Mouse (Mus musculus) heart, embryonic 10.5 days (tissue): ENCODE results near the gene Ltb. TPM values are rescaled to one million over a fixed set of nuclear protein-coding genes. Genes with fewer than 3 reads are reported as not detected.

Experiments used
- DNase-seq: peaks from one replicate; pipeline ENCODE4 v3.0.0-alpha.2; 2017; ENCODE audit warnings: low spot score
- H3K27ac ChIP-seq: fragments of 300-500 bp; sonication (generic); 2 replicates; pipeline ENCODE4 v1.5.1; 2016; ENCODE audit warnings: mild to moderate bottlenecking
- H3K27me3 ChIP-seq: fragments of 300-500 bp; sonication (generic); 2 replicates; pipeline ENCODE4 v1.6.1; 2016; ENCODE audit warnings: mild to moderate bottlenecking; ENCODE audit not compliant: poor library complexity, insufficient read depth, severe bottlenecking
- H3K36me3 ChIP-seq: fragments of 300-500 bp; sonication (generic); 2 replicates; pipeline ENCODE4 v1.6.1; 2016; ENCODE audit warnings: mild to moderate bottlenecking, moderate library complexity
- H3K4me1 ChIP-seq: fragments of 300-500 bp; sonication (generic); 2 replicates; pipeline ENCODE4 v1.6.1; 2016; ENCODE audit warnings: mild to moderate bottlenecking
- H3K4me3 ChIP-seq: fragments of 300-500 bp; sonication (generic); 2 replicates; pipeline ENCODE4 v1.5.1; 2016; ENCODE audit warnings: mild to moderate bottlenecking, moderate library complexity
- H3K9me3 ChIP-seq: fragments of 300-500 bp; sonication (generic); 2 replicates; pipeline ENCODE4 v1.6.1; 2016; ENCODE audit warnings: mild to moderate bottlenecking, moderate library complexity
- WGBS: fragments of 180-500 bp; shearing (Covaris S2); methylation state at CpG from one replicate; pipeline ENCODE4 v1.1.7; 2016; 5-methylcytosine and 5-hydroxymethylcytosine counted together
- polyA plus RNA-seq: library from polyadenylated mRNA; unstranded; fragments of >200 nt; fragmentation: Nextera tagmentation; extraction: Ambion mirVana; gene quantifications from 2 replicates; pipeline ENCODE4 v1.2.1, GENCODE M21; 2016

Gene Ltb
- polyA plus RNA-seq, 1 experiment from 2014 or later, result 0.15 TPM

GRCm38 (mm10) chr17:35201787-35202186, 7.5 kb downstream of the Ltb start, which contains the start of gene Tnf:
Gene Tnf, minus strand, starts transcription at chr17:35202007.
- no peaks in the 10 kb centered on the region for H3K36me3 ChIP-seq
- peak within 1 kb of the TSS; percentile 16; the same call in 1 of the 2 replicates for H3K4me3 ChIP-seq
- no peak within 1 kb of the TSS for H3K27ac ChIP-seq
- WGBS, result 34% methylated on average over 13 of the region's 13 CpGs
- H3K9me3 ChIP-seq, result no peaks in the 10 kb centered on the region
- peaks cover 14% of the 10 kb centered on the region for H3K4me1 ChIP-seq
- peaks cover 84% of the 10 kb centered on the region for H3K27me3 ChIP-seq
- no peak for DNase-seq

DNA sequence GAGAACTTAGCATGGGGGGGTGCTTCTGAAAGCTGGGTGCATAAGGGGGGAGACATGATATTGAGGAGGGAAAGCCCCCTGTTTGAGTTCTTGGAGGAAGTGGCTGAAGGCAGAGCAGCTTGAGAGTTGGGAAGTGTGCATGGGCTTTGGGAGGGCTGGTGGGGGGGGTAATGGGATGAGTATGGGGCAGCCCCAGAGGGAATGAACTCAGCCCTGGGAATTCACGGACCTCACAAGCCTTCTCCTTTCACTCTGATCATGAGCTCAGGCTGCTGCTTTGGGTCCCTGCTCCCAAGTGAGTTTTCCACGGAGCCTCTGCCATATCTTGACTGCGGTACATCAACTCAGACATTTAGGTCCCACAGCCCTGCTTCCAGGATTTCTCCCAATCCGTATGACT, 8.2 kb downstream of the Ltb start:
- Histone ChIP-seq H3K9me3 (no peaks in the 10 kb centered on the region), H3K36me3 (no peaks in the 10 kb centered on the region), H3K27ac (no peak overlapping the region), H3K4me1 (peaks cover 14% of the 10 kb centered on the region), H3K27me3 (peaks cover 78% of the 10 kb centered on the region), H3K4me3 (no peak overlapping the region)
- 72% methylated on average over 4 of the region's 4 CpGs for WGBS
- DNase-seq, result no peak

DNA sequence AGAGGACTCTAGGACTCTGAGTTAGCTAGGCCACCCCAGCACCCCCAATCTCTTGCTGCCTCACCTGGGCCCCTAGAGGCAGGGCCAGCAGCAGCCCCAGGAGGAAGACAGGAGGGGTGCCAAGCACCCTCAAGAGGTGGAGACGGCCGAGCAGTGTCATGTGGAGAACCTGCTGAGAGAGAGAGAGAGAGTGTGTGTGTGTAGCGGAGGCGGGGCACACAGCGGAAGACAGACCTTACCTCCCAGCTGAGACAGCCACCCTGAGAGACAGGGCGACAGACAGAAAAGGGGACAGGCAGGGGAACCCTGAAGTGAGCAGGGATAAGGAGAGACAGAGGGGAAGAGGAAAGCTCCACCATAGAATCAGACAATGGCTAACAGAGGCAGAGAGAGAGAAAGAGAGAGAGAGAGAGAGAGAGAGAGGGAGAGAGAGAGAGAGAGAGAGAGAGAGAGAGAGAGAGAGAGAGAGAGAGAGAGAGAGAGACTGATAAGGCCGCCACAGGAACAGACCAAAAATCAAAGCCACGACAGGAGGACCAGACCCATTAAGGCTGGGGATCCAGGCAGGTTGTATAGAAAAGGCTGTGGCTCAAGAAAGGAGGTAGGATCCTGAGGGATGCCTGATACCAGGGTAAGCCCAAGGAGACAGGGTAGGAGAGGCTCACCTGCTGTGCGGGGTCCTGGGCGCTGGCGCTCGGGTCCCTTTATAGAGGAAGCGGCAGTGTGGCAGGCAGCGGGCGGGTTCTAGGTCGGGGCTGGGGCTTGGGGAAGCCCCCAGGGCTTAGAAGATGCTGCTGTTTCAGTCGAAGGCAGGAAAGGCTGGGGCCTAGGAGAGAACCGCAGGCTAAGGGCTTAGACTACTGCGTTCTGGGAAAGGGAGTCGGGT, 10.5 kb downstream of the Ltb start, which contains the start of gene Lta:
TSS of gene Lta (minus strand) at position 858 of the 886 bp plus-strand sequence.
- peak within 1 kb of the TSS; percentile 19; the same call in 1 of the 2 replicates for H3K4me3 ChIP-seq
- H3K4me1 ChIP-seq, result peaks cover 14% of the 10 kb centered on the region
- no peaks in the 10 kb centered on the region for H3K36me3 ChIP-seq
- 0 out of 2 replicates have a peak within 1 kb of the TSS, but pooled peaks have one; percentile 5 for H3K27ac ChIP-seq
- H3K27me3 ChIP-seq, result peaks cover 57% of the 10 kb centered on the region
- no peaks in the 10 kb centered on the region for H3K9me3 ChIP-seq
- DNase-seq, result no peak
- 21% methylated on average over 20 of the region's 20 CpGs for WGBS

GRCm38 (mm10) chr17:35205380-35205769, 11.1 kb downstream of the Ltb start:
- no peak for DNase-seq
- Histone ChIP-seq H3K9me3 (no peaks in the 10 kb centered on the region), H3K36me3 (no peaks in the 10 kb centered on the region), H3K4me3 (no peak overlapping the region), H3K27me3 (peaks cover 50% of the 10 kb centered on the region), H3K27ac (no peak overlapping the region), H3K4me1 (peaks cover 13% of the 10 kb centered on the region)
- WGBS, result 51% methylated on average over 10 of the region's 10 CpGs

GRCm38 (mm10) chr17:35209785-35210535, 15.7 kb downstream of the Ltb start:
- 72% methylated on average over 12 of the region's 12 CpGs for WGBS
- Histone ChIP-seq H3K27ac (no peak overlapping the region), H3K36me3 (no peaks in the 10 kb centered on the region), H3K4me1 (peaks cover 3% of the 10 kb centered on the region), H3K27me3 (peaks cover 5% of the 10 kb centered on the region), H3K9me3 (no peaks in the 10 kb centered on the region), H3K4me3 (no peak overlapping the region)
- no peak for DNase-seq

DNA sequence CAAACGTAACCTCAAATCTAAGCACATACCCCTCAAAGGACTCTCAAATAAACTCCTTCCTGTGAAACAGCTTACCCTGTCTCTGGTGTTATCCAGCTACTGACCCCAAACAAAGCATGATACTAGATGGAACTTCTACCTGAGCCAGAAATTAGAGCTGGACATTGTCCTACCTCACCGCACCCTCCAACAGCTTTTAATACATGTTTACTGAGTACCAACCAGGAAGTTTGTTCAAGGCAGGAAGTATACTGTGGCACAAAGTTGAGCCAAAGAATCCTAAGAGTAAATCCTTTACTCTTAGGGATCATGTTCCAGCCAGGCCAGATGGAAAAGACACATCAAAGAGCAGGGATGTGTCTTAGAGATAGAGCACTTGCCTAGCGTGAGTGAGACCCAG, 16.4 kb downstream of the Ltb start:
- no peaks in the 10 kb centered on the region for H3K4me1 ChIP-seq
- H3K9me3 ChIP-seq, result no peaks in the 10 kb centered on the region
- DNase-seq, result no peak
- 73% methylated on average over 3 of the region's 3 CpGs for WGBS
- H3K4me3 ChIP-seq, result no peak overlapping the region
- H3K27ac ChIP-seq, result no peak overlapping the region
- H3K27me3 ChIP-seq, result no peaks in the 10 kb centered on the region
- H3K36me3 ChIP-seq, result no peaks in the 10 kb centered on the region

DNA sequence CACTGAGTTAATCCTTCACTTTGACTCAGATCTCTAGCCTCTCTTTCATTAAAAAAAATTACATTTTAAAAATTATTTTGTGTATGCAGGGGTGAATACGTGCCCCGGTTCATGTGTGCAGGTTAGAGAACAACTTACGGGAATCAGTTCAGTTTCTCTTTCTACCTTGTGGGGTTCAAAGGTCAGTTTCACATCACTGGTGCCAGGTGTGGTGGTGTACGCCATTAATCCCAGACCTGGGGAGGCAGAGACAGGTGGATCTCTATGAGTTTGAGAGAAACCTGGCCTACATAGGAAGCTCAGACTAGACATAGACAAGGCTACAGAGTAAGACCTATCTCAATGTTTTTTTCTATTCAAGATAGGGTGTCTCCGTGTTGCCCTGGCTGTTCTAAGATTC, 18.8 kb downstream of the Ltb start:
- H3K27ac ChIP-seq, result no peak overlapping the region
- no peak overlapping the region for H3K4me3 ChIP-seq
- no peaks in the 10 kb centered on the region for H3K27me3 ChIP-seq
- DNase-seq, result no peak
- H3K36me3 ChIP-seq, result no peaks in the 10 kb centered on the region
- H3K4me1 ChIP-seq, result 0 out of 2 replicates have a peak, but pooled peaks cover 5% of the 10 kb centered on the region
- WGBS, result 90% methylated on average over 5 of the region's 5 CpGs
- no peaks in the 10 kb centered on the region for H3K9me3 ChIP-seq

DNA sequence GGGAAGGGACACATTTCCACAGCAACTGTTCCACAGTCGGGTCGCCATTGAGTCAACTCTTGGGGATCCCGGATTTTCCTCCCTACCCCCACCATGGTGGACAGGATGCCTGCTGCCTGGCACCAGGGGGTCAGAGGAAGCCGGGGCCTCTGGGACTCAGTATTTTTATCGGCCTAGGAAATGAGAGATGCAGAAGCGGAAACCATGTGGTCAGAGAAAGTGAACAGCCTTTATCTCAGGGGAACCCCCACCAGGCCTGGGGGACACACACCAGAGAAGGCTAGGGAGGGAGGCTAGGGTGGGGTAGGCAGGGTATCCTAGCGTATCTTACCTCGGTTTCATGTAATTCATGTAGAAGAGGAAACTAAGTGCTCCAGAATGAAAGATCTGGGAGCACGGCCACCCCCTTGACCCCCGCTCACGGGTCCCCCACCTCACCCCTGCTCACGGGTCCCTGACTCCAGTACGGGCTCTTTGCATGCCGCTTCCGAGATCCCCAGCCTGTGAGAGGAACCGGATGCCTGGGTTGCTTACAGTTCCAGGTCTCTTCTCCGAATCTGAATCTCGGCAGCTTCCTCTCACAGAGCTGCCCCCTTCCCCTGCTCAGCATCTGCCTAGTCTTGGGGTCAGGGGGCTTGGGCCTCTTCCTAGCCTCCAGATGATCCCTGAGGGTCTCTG, 24.4 kb downstream of the Ltb start:
- Histone ChIP-seq H3K4me1 (peaks cover 38% of the 10 kb centered on the region), H3K27me3 (no peaks in the 10 kb centered on the region), H3K9me3 (no peaks in the 10 kb centered on the region), H3K27ac (peak overlapping the region; percentile 73), H3K4me3 (no peak overlapping the region), H3K36me3 (peaks cover 25% of the 10 kb centered on the region)
- 72% methylated on average over 18 of the region's 18 CpGs for WGBS
- no peak for DNase-seq

- Histone ChIP-seq H3K4me3 (no peak overlapping the region), H3K4me1 (peaks cover 38% of the 10 kb centered on the region), H3K27me3 (no peaks in the 10 kb centered on the region), H3K36me3 (peaks cover 26% of the 10 kb centered on the region), H3K9me3 (no peaks in the 10 kb centered on the region), H3K27ac (peak overlapping the region; percentile 52)
- WGBS, result 59% methylated on average over 6 of the region's 6 CpGs
- DNase-seq, result no peak
Measured at GRCm38 (mm10) chr17:35219601-35220041, 25.4 kb downstream of the Ltb start.

- Histone ChIP-seq H3K4me3 (peak within 1 kb of the TSS; percentile 9; the same call in 1 of the 2 replicates), H3K9me3 (no peaks in the 10 kb centered on the region), H3K27ac (peak within 1 kb of the TSS; percentile 75), H3K27me3 (no peaks in the 10 kb centered on the region), H3K4me1 (peaks cover 38% of the 10 kb centered on the region), H3K36me3 (peaks cover 33% of the 10 kb centered on the region)
- DNase-seq, result no peak
- WGBS, result 73% methylated on average over 28 of the region's 28 CpGs
Measured at GRCm38 (mm10) chr17:35220156-35220952, 26.1 kb downstream of the Ltb start, which contains the start of gene Gm16181. Gene Gm16181, plus strand, starts transcription at chr17:35220834.

DNA sequence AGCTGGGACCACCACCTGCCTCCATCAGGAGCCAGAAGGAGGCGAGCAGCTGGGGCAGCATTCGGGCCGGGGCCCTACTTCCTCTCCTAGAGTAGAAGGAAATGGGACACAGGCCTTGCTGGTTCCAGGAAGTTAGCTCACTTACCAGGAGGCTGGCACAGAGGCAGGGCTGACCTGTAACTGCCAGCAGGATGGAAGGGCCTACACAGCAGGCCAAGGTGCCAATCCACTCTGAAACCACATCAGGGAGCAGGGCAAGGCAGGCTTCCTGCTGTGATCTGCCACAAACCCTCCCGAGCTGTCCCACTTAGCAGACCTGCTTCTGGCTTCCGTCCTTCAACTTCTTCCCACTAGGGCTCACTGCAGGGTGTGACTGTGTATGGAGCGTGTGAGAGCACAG, 28.1 kb downstream of the Ltb start:
- Histone ChIP-seq H3K4me1 (peaks cover 38% of the 10 kb centered on the region), H3K27me3 (no peaks in the 10 kb centered on the region), H3K4me3 (no peak overlapping the region), H3K9me3 (no peaks in the 10 kb centered on the region), H3K27ac (no peak overlapping the region; the same call in 1 of the 2 replicates), H3K36me3 (peaks cover 44% of the 10 kb centered on the region)
- 65% methylated on average over 6 of the region's 6 CpGs for WGBS
- DNase-seq, result no peak

GRCm38 (mm10) chr17:35224641-35225040, 30.4 kb downstream of the Ltb start:
- no peaks in the 10 kb centered on the region for H3K27me3 ChIP-seq
- no peak overlapping the region for H3K27ac ChIP-seq
- no peak for DNase-seq
- no peak overlapping the region for H3K4me3 ChIP-seq
- peaks cover 19% of the 10 kb centered on the region for H3K4me1 ChIP-seq
- H3K36me3 ChIP-seq, result peaks cover 66% of the 10 kb centered on the region
- H3K9me3 ChIP-seq, result no peaks in the 10 kb centered on the region
- WGBS, result 94% methylated on average over 4 of the region's 4 CpGs
